Mouse (Mus musculus) cerebellum, adult 2 months (tissue): ENCODE measurements at regions not wholly inside any gene's neighbourhood (a gene's known extent, or its start where the extent isn't known, plus 50 kb on each side); places are given as distances from the start of the nearest gene placed in this dataset.

Experiments
- DNase-seq, 2 experiments: peaks; one replicate each; pipeline ENCODE4 v3.0.0; 2021
- H3K27ac ChIP-seq: fragments of 200-500 bp; 2 replicates; pipeline ENCODE4 v1.5.1; 2012; ENCODE audit warnings: low read length, control low read depth, inconsistent platforms; ENCODE audit not compliant: insufficient read depth
- H3K27me3 ChIP-seq: fragments of 200-500 bp; 2 replicates; pipeline ENCODE4 v1.6.1; 2012; ENCODE audit warnings: inconsistent platforms, mild to moderate bottlenecking, low read length, moderate library complexity; ENCODE audit not compliant: control insufficient read depth, insufficient read depth
- H3K4me1 ChIP-seq: fragments of 200-500 bp; 2 replicates; pipeline ENCODE4 v1.6.1; 2011; ENCODE audit warnings: low read length; ENCODE audit not compliant: control insufficient read depth, insufficient read depth
- H3K4me3 ChIP-seq: fragments of 200-500 bp; replicated peaks from 2 replicates; pipeline ENCODE3; 2011; ENCODE audit warnings: mild to moderate bottlenecking, low read depth, low read length, control low read depth; ENCODE audit not compliant: insufficient read depth
- CTCF ChIP-seq: fragments of 200-500 bp; IDR thresholded peaks from 2 replicates; pipeline ENCODE4 v1.5.1; 2011; ENCODE audit warnings: low read depth, mild to moderate bottlenecking, control low read depth, low read length, moderate library complexity, borderline replicate concordance; ENCODE audit not compliant: insufficient read depth
- POLR2A ChIP-seq: fragments of 200-500 bp; IDR thresholded peaks from 2 replicates; pipeline ENCODE4 v1.6.1; 2011; ENCODE audit warnings: low read length, control low read depth, borderline replicate concordance; ENCODE audit not compliant: insufficient read depth
- WGBS: fragments of 180-500 bp; shearing (Covaris S2); methylation state at CpG from one replicate; pipeline ENCODE4 v1.1.7; 2018; 5-methylcytosine and 5-hydroxymethylcytosine counted together

DNA sequence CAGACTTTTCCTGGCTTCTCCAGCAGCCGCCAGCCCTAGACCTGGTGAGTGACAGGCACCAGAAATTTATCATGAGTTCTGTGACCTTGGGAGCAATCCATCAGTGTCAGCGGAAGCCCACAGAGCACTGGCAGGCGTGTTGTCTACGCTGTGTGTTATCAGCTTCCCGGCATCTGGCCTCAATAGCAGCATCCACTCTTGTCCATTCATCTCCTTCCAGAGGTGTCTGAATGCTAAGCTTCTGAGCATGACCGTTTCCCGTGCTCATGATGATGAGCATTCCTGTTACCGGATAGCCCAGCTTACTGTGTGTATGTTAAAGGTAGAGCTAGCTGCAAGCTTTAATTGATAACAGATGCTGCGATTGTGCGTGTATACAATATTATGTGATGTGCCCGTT, 110.7 kb upstream of the Ajap1 start:
- no peak for DNase-seq
- 88% methylated on average over 11 of the region's 11 CpGs for WGBS
- Histone ChIP-seq H3K27me3 (no peaks in the 10 kb centered on the region), H3K27ac (no peak overlapping the region), H3K4me3 (no peak overlapping the region), H3K4me1 (no peaks in the 10 kb centered on the region; the same call in 1 of the 2 replicates)
- TF ChIP-seq POLR2A (no peak), CTCF (no peak)

DNA sequence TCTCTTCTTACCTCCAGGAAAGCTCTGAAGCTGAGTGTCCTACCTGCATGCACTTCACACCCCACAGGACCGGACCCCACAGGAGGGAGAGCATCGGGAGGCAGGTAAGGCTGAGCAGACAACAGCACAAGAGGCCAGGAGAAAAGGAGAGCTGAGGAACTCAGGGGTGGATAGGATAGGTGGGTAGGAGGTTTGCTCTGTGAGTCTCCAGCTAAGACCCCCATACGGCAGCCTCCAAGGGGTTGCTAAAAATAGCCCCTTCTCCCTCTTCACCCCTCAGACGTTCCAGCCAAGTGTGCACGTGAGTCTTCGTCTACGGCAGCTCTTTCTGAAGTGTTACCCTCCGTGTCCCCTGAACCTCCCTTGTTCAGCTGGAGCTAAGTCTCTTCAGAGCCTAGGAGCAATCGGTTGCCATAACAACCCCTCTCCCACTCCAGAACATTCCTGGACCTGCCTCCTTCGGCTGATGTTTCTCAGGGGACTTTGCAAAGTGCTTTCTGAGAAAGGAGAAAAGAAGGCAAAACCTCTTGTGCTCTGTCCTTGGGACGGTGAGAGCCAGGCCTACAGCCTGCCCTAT, 117.3 kb upstream of the Ajap1 start:
- 49% methylated on average over 11 of the region's 11 CpGs for WGBS
- TF ChIP-seq POLR2A = no peak
- no peak for TF ChIP-seq CTCF
- Histone ChIP-seq H3K4me1 (peaks cover 4% of the 10 kb centered on the region), H3K4me3 (no peak overlapping the region), H3K27ac (no peak overlapping the region), H3K27me3 (no peaks in the 10 kb centered on the region)
- no peak for DNase-seq

DNA sequence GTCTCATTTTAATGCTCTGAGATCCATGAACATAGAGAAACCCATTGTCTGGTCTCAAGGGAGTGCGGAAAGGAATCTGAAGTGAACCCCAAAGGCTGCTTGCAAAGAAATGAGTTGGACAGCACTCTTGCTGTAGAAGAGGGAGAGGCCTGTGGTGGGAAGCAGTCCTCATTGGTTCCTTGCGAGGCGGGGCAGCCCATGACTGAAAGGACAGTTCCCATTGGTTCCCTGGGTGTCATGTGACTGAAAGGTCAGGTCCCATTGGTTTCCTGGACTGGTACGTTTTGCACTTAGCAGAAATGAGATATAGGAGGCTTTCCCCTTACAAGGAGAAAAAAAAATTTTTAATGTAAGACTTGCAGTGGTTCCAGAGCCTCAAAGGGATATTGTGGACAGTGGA, 119.9 kb upstream of the Ajap1 start:
- WGBS = 94% methylated on average over 4 of the region's 4 CpGs
- H3K27me3 ChIP-seq = no peaks in the 10 kb centered on the region
- TF ChIP-seq POLR2A (no peak), CTCF (no peak)

DNA sequence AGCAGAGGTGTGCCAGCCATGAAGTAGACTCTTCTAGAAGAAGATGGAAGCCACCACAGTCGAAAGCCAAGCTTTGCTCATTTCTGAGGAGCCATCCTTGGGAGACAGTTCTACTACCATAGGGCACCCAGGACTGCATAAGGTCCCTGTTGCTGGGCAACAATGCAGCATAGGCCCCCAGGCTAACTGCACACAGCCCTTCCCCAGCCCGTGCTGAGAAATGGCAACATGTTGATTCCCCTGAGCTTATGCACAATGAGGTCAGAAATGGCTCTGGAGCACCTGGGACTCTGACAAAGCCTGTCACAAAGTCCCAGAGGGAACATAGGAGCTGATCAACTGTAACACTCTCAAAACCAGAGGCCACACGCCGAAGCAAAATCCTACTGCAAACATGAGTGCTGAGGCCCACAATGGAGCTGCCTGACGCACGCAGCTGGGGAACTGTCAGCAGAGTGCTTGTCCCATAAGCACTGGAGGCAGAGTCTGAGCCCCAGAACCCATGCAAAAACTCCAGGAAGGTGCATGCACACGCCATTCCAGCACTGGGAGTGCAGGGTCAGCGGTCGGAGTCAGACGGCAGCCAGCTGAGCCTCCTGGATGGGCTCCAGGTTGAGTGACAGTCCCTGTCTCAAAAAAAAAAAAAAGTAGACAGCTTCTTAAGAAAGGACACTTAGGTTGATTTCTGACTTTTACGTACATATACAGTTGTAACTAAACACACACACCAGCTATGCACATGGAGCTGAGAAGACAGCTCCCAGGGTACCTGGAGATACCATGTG, 120.6 kb upstream of the Ajap1 start:
- Histone ChIP-seq H3K4me3 (no peak overlapping the region), H3K27me3 (no peaks in the 10 kb centered on the region), H3K27ac (no peak overlapping the region), H3K4me1 (peaks cover 15% of the 10 kb centered on the region)
- no peak for DNase-seq
- TF ChIP-seq POLR2A = no peak
- TF ChIP-seq CTCF = no peak
- WGBS = 64% methylated on average over 11 of the region's 11 CpGs

More for the DNA sequence above, 119.9 kb upstream of the Ajap1 start:
- no peak for DNase-seq
- Histone ChIP-seq H3K27ac (no peak overlapping the region), H3K4me1 (peaks cover 15% of the 10 kb centered on the region), H3K4me3 (no peak overlapping the region)

DNA sequence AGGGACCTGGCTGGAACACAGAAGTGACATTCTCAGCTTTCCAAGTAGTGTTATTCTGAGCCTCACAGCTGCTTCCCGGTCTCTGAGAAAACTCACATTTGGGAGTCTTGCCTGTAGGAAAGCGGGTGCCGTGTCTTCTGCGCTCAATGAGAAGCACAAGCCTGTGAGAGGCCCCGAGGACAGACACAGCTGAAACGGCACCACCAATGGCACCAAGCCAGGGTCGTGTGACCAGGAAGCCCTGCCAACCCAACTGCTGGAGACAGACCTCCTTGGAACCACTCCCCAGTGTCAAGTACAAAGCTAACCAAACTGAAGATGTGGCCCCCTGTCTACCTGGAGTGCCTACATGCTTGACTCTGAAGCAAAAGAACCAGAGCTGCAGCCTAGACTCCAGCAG, 121.3 kb upstream of the Ajap1 start:
- Histone ChIP-seq H3K4me1 (peaks cover 15% of the 10 kb centered on the region), H3K4me3 (no peak overlapping the region), H3K27ac (no peak overlapping the region), H3K27me3 (no peaks in the 10 kb centered on the region)
- DNase-seq = peak; percentile 21
- 16% methylated on average over 7 of the region's 7 CpGs for WGBS
- TF ChIP-seq POLR2A (no peak), CTCF (no peak)

DNA sequence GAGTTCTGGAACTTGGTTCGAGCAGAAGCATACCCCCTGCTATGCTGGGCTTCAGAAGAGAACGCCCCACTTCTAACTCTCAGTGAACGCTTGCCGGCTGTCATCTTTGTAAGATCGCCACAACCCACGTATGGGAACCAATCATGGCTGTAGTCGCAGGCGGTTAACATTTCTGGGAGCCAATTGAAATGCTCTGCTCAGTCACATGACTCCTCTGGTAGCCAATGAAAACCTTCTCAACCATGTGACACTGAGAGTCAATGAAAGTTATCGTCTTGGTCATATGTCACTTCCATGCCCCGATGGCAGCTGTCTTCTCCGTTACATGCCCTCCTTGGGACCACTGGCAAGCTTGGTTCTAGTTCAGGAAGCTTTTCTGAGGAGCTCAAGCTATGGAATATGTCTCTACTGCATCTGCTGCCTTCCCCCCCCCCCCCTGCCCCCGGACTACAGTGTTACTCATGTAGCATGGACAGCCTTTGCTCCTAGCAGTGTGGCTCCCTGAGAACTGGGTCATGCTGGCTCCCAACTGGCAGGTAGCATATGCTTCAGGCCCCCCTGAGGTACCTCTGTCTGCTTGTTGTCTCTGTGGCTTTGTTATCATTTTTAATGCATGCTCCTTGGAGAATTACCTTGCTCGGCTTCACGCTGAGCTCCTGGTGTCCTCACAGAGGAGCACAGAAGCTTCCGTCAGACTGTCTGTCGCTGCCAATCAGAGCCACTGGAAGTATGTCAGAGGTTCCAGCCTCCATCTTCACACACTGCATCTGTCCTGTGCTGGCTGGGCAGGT, 122.3 kb upstream of the Ajap1 start:
- WGBS = 58% methylated on average over 16 of the region's 16 CpGs
- Histone ChIP-seq H3K4me3 (no peak overlapping the region), H3K27ac (no peak overlapping the region), H3K27me3 (no peaks in the 10 kb centered on the region), H3K4me1 (peaks cover 15% of the 10 kb centered on the region)
- no peak for TF ChIP-seq POLR2A
- TF ChIP-seq CTCF = no peak
- DNase-seq = peak; percentile 37 to 57

DNA sequence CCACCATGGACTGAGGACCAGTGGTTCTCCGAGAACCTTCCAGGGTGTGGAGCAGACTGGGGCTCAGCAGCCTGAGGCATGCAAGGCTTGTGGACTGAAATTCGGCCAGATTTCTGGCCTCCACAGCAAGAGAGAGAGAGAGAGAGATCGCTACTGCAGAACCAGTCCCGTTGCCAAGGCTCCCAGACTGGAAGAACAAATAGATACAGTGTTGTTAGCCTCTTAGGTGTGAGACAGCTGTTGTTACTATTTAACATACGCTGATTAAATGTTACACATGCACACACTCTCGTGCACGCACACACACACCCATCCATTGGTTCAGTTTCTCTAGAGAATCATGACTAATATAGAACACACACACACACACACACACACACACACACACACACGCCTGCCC, 133.4 kb upstream of the Ajap1 start:
- 53% methylated on average over 8 of the region's 8 CpGs for WGBS
- H3K27me3 ChIP-seq = no peaks in the 10 kb centered on the region; the same call in 1 of the 2 replicates
- TF ChIP-seq CTCF (no peak), POLR2A (no peak)
- no peak overlapping the region for H3K27ac ChIP-seq
- H3K4me1 ChIP-seq = no peaks in the 10 kb centered on the region
- no peak for DNase-seq
- no peak overlapping the region for H3K4me3 ChIP-seq
